ENCODE assay signal across 21 mouse cellular contexts in the genomic region with DNA sequence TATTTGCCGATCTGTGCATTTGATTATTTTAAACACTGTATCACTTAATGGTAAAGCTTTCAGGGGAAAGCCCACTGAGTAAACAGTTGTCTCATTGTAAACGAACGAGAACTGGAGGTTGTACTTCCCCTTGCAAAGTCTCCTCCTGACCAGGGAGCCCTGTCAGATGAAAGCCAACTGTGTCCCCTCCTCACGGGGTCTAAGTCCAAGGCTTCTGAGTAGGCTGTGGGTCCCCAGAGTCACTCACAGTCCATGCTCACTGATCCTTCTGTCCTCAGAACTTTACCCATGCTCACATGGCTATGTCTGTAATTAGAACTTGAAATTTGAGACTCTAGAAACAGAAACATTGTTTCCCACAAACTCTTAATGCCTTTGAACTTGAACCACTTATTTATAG. TPM values are rescaled to one million over a fixed set of nuclear protein-coding genes. Genes with fewer than 3 reads are reported as not detected.
"Had no signal": no experiment of that assay in that cellular context is flagged by ENCODE, and none has a peak within 500 bp of the region (broad histone marks: within the 10 kb centered on the region; RNA-seq: fewer than 3 reads in every experiment).

No protein-coding gene starts in this region.

- H3K27me3 ChIP-seq: limb, embryonic 13.5 days; neural tube, embryonic 13.5 days; stomach, embryonic 15.5 days had no signal

- H3K27ac ChIP-seq: hindbrain, postnatal 0 days; kidney, postnatal 0 days; limb, embryonic 13.5 days; liver, embryonic 14.5 days; midbrain, embryonic 10.5 days; neural tube, embryonic 13.5 days; stomach, embryonic 15.5 days had no signal

- H3K4me3 ChIP-seq: limb, embryonic 13.5 days; midbrain, embryonic 10.5 days; neural tube, embryonic 13.5 days; stomach, embryonic 15.5 days had no signal

- H3K4me2 ChIP-seq: limb, embryonic 13.5 days; neural tube, embryonic 13.5 days; stomach, embryonic 15.5 days had no signal

- DNase-seq: left cerebral cortex, postnatal 4 days; lung, adult 18-20 months; lung, postnatal 14 days; midbrain, embryonic 14.5 days; retina, postnatal 1 day; right cerebral cortex, postnatal 4 days; spleen, adult 18-20 months; thymus, postnatal 36 days had no signal

- ATAC-seq: hindbrain, postnatal 0 days had no signal

- H3K9me3 ChIP-seq: limb, embryonic 13.5 days; midbrain, embryonic 10.5 days; neural tube, embryonic 13.5 days; stomach, embryonic 15.5 days had no signal

- H3K9ac ChIP-seq: limb, embryonic 13.5 days; liver, embryonic 14.5 days; neural tube, embryonic 13.5 days; stomach, embryonic 15.5 days had no signal

- H3K36me3 ChIP-seq: limb, embryonic 13.5 days; midbrain, embryonic 10.5 days; neural tube, embryonic 13.5 days; stomach, embryonic 15.5 days had no signal

- H3K4me1 ChIP-seq: midbrain, embryonic 10.5 days; neural tube, embryonic 13.5 days had no signal

RNA-seq across cellular contexts. Expression of gene Tekt1, which starts 12.6 kb away (rescaled TPM):
- total RNA-seq: liver, adult 2 months; megakaryocyte, adult 5-6 weeks had no signal
- polyA plus RNA-seq: liver, adult 2 months; liver, embryonic 14.5 days had no signal

RNA-seq across cellular contexts. Expression of gene Fbxo39, which starts 35.4 kb away (rescaled TPM):
- total RNA-seq: layer of hippocampus, postnatal 10 days; left cerebral cortex, adult 18-20 months; left cerebral cortex, postnatal 10 days; left cerebral cortex, postnatal 4 days; liver, adult 2 months had no signal
- polyA plus RNA-seq: hindbrain, postnatal 0 days; intestine, embryonic 14.5 days; kidney, postnatal 0 days; limb, embryonic 13.5 days; liver, adult 2 months; liver, embryonic 14.5 days; midbrain, embryonic 10.5 days; midbrain, embryonic 14.5 days; neural tube, embryonic 13.5 days; stomach, embryonic 15.5 days had no signal
